Mouse (Mus musculus): ENCODE data around the gene Fth1.

DNA sequence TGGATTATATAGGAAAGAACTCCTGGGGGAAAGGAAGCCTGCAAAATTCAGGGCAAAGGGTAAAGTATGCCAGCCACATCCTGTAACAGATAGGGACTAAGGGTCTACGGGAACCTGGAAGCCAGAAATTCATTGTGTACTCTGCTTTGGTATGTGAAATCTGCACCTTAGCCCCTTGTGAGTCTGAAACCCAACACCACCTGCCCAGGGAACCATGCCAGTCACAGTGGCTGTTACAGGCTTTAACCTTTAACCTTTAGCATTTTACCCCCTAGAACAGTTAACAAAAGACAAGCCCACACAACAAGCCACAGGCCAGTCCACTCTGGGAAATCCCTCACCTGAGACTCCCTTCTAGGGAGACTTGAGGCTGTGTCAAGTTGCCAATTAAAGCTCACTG is 38.6 kb upstream of the Fth1 start:
- no peak for TF ChIP-seq CTCF (IDR thresholded peaks at IDR 0.05; ENCODE audit: low read depth)
- TF ChIP-seq EP300 (IDR thresholded peaks at IDR 0.05; ENCODE audit: low read depth), result no peak

Measured in liver, postnatal 0 days (tissue).